Mouse (Mus musculus): ENCODE measurements around the gene Igdcc4. TPM values are rescaled to one million over a fixed set of nuclear protein-coding genes. Genes with fewer than 3 reads are reported as not detected.

The Igdcc4 gene
- total and polyA plus RNA-seq, 3 experiments = under 0.01 to 0.14 TPM; not detected in 1

- DNase-seq (ENCODE audit: low read depth, low spot score) = peak; percentile 37
- H3K27ac ChIP-seq (ENCODE audit: control insufficient read depth, low read depth, low read length) = no peak overlapping the region
These were observed 30.7 kb upstream of the Igdcc4 start for GRCm38 (mm10) chr9:65070587-65070986.

GRCm38 (mm10) chr9:65073555-65073954, 27.7 kb upstream of the Igdcc4 start:
- no peak overlapping the region for H3K9ac ChIP-seq (ENCODE audit: control insufficient read depth, low read depth, low read length, poor library complexity, severe bottlenecking)
- no peak overlapping the region for H3K4me3 ChIP-seq (ENCODE audit: control insufficient read depth in 1 of 2, insufficient read depth in 1 of 2, low read depth in 2 of 2, low read length in 2 of 2)
- H3K27me3 ChIP-seq (ENCODE audit: control insufficient read depth in 1 of 2, insufficient read depth in 2 of 2, low read length in 2 of 2) = no peaks in the 10 kb centered on the region
- DNase-seq (ENCODE audit: low read depth, low spot score) = no peak
- H3K27ac ChIP-seq (ENCODE audit: control insufficient read depth, low read depth, low read length) = no peak overlapping the region
- peaks cover 10 to 22% of the 10 kb centered on the region in 2 experiments for H3K36me3 ChIP-seq (ENCODE audit: control insufficient read depth in 1 of 2, insufficient read depth in 2 of 2, low read length in 2 of 2)
- peaks cover 11 to 13% of the 10 kb centered on the region in 2 experiments for H3K4me1 ChIP-seq (ENCODE audit: control insufficient read depth in 1 of 2, insufficient read depth in 2 of 2, low read length in 2 of 2)
- H3K9me3 ChIP-seq (replicated peaks; ENCODE audit: insufficient read depth, low read length) = no peaks in the 10 kb centered on the region
- TF ChIP-seq MYB (IDR thresholded peaks at IDR 0.05; ENCODE audit: low read depth, low read length) = no peak
- no peak for TF ChIP-seq GATA1 (IDR thresholded peaks at IDR 0.05; ENCODE audit: low read depth, low read length)
- no peak for TF ChIP-seq RCOR1 (IDR thresholded peaks at IDR 0.05; ENCODE audit: low read depth, low read length)
- no peak for TF ChIP-seq ZMIZ1 (IDR thresholded peaks at IDR 0.05; ENCODE audit: low read depth, low read length)
- no peak for TF ChIP-seq TAL1 (IDR thresholded peaks at IDR 0.05; ENCODE audit: low read length)
- TF ChIP-seq UBTF (IDR thresholded peaks at IDR 0.05; ENCODE audit: borderline replicate concordance, insufficient read depth, low read depth, low read length) = no peak
- no peak for TF ChIP-seq KAT2A (conservative IDR thresholded peaks at IDR 0.05; ENCODE audit: low read depth, low read length)
- no peak for TF ChIP-seq SMC3 (IDR thresholded peaks at IDR 0.05; ENCODE audit: low read depth, low read length)
- no peak for TF ChIP-seq EP300 (IDR thresholded peaks at IDR 0.05; ENCODE audit: low read depth in 1 of 2, low read length in 2 of 2)
- TF ChIP-seq MAZ (IDR thresholded peaks at IDR 0.05; ENCODE audit: low read depth, low read length) = no peak
- no peak for TF ChIP-seq MXI1 (IDR thresholded peaks at IDR 0.05; ENCODE audit: low read depth, low read length)
- TF ChIP-seq ZC3H11A (IDR thresholded peaks at IDR 0.05; ENCODE audit: low read depth, low read length) = no peak
- no peak for TF ChIP-seq RAD21 (IDR thresholded peaks at IDR 0.05; ENCODE audit: low read depth, low read length)
- H3K79me2 ChIP-seq (ENCODE audit: control insufficient read depth, insufficient read depth, low read length, poor library complexity) = no peaks in the 10 kb centered on the region

More at GRCm38 (mm10) chr9:65070587-65070986, 30.7 kb upstream of the Igdcc4 start:
- Histone ChIP-seq H3K9me3 (replicated peaks; ENCODE audit: insufficient read depth, low read length) (no peaks in the 10 kb centered on the region), H3K79me2 (ENCODE audit: control insufficient read depth, insufficient read depth, low read length, poor library complexity) (no peaks in the 10 kb centered on the region), H3K9ac (ENCODE audit: control insufficient read depth, low read depth, low read length, poor library complexity, severe bottlenecking) (no peak overlapping the region), H3K4me3 (ENCODE audit: control insufficient read depth in 1 of 2, insufficient read depth in 1 of 2, low read depth in 2 of 2, low read length in 2 of 2) (no peak overlapping the region), H3K36me3 (ENCODE audit: control insufficient read depth in 1 of 2, insufficient read depth in 2 of 2, low read length in 2 of 2) (peaks cover 18 to 21% of the 10 kb centered on the region in 2 experiments), H3K4me1 (ENCODE audit: control insufficient read depth in 1 of 2, insufficient read depth in 2 of 2, low read length in 2 of 2) (peaks cover 8 to 10% of the 10 kb centered on the region in 2 experiments), H3K27me3 (ENCODE audit: control insufficient read depth in 1 of 2, insufficient read depth in 2 of 2, low read length in 2 of 2) (no peaks in the 10 kb centered on the region)
- TF ChIP-seq MXI1 (IDR thresholded peaks at IDR 0.05; ENCODE audit: low read depth, low read length) (no peak), ZNF384 (IDR thresholded peaks at IDR 0.05; ENCODE audit: low read depth, low read length) (no peak), MAZ (IDR thresholded peaks at IDR 0.05; ENCODE audit: low read depth, low read length) (no peak), NRF1 (IDR thresholded peaks at IDR 0.05; ENCODE audit: insufficient read depth, low read depth, low read length, poor library complexity, severe bottlenecking) (no peak), TCF12 (IDR thresholded peaks at IDR 0.05; ENCODE audit: low read depth, low read length) (0 out of 2 replicates have a peak, but pooled peaks have one; percentile 11), CTCF (IDR thresholded peaks at IDR 0.05 in 2 of 3, conservative IDR thresholded peaks at IDR 0.05 in 1 of 3; ENCODE audit: control insufficient read depth in 1 of 3, insufficient read depth in 1 of 3, low read depth in 2 of 3, low read length in 3 of 3, poor library complexity in 1 of 3, severe bottlenecking in 1 of 3) (no peak), ZMIZ1 (IDR thresholded peaks at IDR 0.05; ENCODE audit: low read depth, low read length) (no peak), MEF2A (IDR thresholded peaks at IDR 0.05; ENCODE audit: extremely low read depth, insufficient replicate concordance, low read depth, low read length, poor library complexity, severe bottlenecking) (no peak), USF2 (IDR thresholded peaks at IDR 0.05; ENCODE audit: borderline replicate concordance in 1 of 2, insufficient read depth in 1 of 2, low read depth in 1 of 2, low read length in 2 of 2) (no peak), RCOR1 (IDR thresholded peaks at IDR 0.05; ENCODE audit: low read depth, low read length) (no peak), TAL1 (IDR thresholded peaks at IDR 0.05; ENCODE audit: low read length) (peak; percentile 30), EP300 (IDR thresholded peaks at IDR 0.05; ENCODE audit: low read depth in 1 of 2, low read length in 2 of 2) (no peak), USF1 (IDR thresholded peaks at IDR 0.05; ENCODE audit: low read depth, low read length) (no peak), RAD21 (IDR thresholded peaks at IDR 0.05; ENCODE audit: low read depth, low read length) (no peak), BHLHE40 (IDR thresholded peaks at IDR 0.05; ENCODE audit: borderline replicate concordance, low read depth, low read length) (no peak)
